Mouse (Mus musculus) MEL (cell line): ENCODE data around the gene Iqcf1.

ENCODE experiments used
- BHLHE40 ChIP-seq: IDR thresholded peaks from 2 replicates; pipeline ENCODE4 v1.6.1; 2012; ENCODE audit warnings: low read depth, mild to moderate bottlenecking, inconsistent platforms, low read length, improper control_type of control experiment, borderline replicate concordance
- CTCF ChIP-seq, 3 experiments: IDR thresholded peaks in 2 of 3; conservative IDR thresholded peaks in 1 of 3; 2 replicates each; pipeline ENCODE4 v1.5.1; 2011 to 2012; ENCODE audit warnings: low read length in 3 of 3, low read depth in 2 of 3, mild to moderate bottlenecking in 2 of 3, improper control_type of control experiment in 1 of 3, inconsistent platforms in 1 of 3, mixed read lengths in 1 of 3, moderate library complexity in 1 of 3; ENCODE audit not compliant: control insufficient read depth in 1 of 3, insufficient read depth in 1 of 3, poor library complexity in 1 of 3, severe bottlenecking in 1 of 3
- GABPA ChIP-seq: IDR thresholded peaks from 2 replicates; pipeline ENCODE4 v1.6.1; 2012; ENCODE audit warnings: low read depth, mild to moderate bottlenecking, inconsistent platforms, low read length, improper control_type of control experiment, moderate library complexity
- MAX ChIP-seq: IDR thresholded peaks from 2 replicates; pipeline ENCODE4 v1.6.1; 2011; ENCODE audit warnings: low read length, improper control_type of control experiment
- MAZ ChIP-seq: IDR thresholded peaks from 2 replicates; pipeline ENCODE4 v1.6.1; 2012; ENCODE audit warnings: low read depth, mild to moderate bottlenecking, inconsistent platforms, low read length, improper control_type of control experiment
- NRF1 ChIP-seq: IDR thresholded peaks from 2 replicates; pipeline ENCODE4 v1.6.1; 2014; ENCODE audit warnings: low read depth, mild to moderate bottlenecking, inconsistent platforms, low read length, improper control_type of control experiment, moderate library complexity; ENCODE audit not compliant: poor library complexity, insufficient read depth, severe bottlenecking
- POLR2A ChIP-seq, 2 experiments: IDR thresholded peaks; 2 replicates each; pipeline ENCODE4 v1.6.1; 2011 to 2012; ENCODE audit warnings: low read length in 2 of 2, mild to moderate bottlenecking in 2 of 2, control low read depth in 1 of 2, improper control_type of control experiment in 1 of 2, low read depth in 1 of 2, moderate library complexity in 1 of 2; ENCODE audit not compliant: control insufficient read depth in 1 of 2, insufficient read depth in 1 of 2, poor library complexity in 1 of 2

DNA sequence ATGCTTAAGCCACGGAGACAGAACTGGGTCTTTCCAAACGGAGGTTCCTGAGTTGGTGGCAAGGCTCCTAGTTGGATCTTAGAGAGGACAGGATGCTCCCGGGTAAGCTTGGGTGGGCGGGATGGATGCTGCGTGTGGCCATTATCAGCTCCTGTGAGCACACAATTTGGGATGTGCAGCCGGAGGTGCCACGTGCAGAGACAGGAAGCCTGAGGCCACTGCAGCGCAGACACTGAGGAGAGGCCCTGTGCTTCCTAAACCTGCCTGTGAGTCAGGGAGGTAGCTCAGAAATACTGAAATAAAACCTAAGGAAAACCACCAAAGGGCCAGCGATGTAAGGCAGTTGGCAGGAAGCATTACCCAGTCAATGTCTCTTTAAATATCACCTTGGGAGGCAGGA, 30.0 kb upstream of the Iqcf1 start:
- TF ChIP-seq MAZ (no peak), GABPA (no peak), NRF1 (no peak), CTCF (IDR thresholded peaks at IDR 0.05 in 2 of 3, conservative IDR thresholded peaks at IDR 0.05 in 1 of 3; ENCODE audit: control insufficient read depth in 1 of 3, insufficient read depth in 1 of 3, low read depth in 2 of 3, low read length in 3 of 3, poor library complexity in 1 of 3, severe bottlenecking in 1 of 3) (no peak), MAX (no peak), BHLHE40 (no peak), POLR2A (IDR thresholded peaks at IDR 0.05; ENCODE audit: control insufficient read depth in 1 of 2, insufficient read depth in 1 of 2, low read depth in 1 of 2, low read length in 2 of 2, poor library complexity in 1 of 2) (no peak)
